Mouse (Mus musculus) left cerebral cortex, postnatal 4 days (tissue): Measurements from ENCODE around the gene Vdac1. TPM values are rescaled to one million over a fixed set of nuclear protein-coding genes. Genes with fewer than 3 reads are reported as not detected.
"Not testable (repeated sequence)": the region's sequence is repeated elsewhere in the genome, so short reads cannot be mapped to it uniquely, and the experiment has no call there.

ENCODE experiments used
- DNase-seq: peaks from one replicate; pipeline ENCODE4 v3.0.0-alpha.2; 2022
- intact Hi-C: fragments of 180-260 bp; cut with DNase I; formaldehyde crosslinking; loops from one replicate; pipeline ENCODE4 v1.15.1; 2025
- total RNA-seq, 2 experiments: library from RNA; stranded (reverse); gene quantifications; 2 replicates each; pipeline ENCODE4 v1.2.3; 2021

The Vdac1 gene
- total RNA-seq, 2 experiments from 2014 or later = 438 to 456 TPM

DNA sequence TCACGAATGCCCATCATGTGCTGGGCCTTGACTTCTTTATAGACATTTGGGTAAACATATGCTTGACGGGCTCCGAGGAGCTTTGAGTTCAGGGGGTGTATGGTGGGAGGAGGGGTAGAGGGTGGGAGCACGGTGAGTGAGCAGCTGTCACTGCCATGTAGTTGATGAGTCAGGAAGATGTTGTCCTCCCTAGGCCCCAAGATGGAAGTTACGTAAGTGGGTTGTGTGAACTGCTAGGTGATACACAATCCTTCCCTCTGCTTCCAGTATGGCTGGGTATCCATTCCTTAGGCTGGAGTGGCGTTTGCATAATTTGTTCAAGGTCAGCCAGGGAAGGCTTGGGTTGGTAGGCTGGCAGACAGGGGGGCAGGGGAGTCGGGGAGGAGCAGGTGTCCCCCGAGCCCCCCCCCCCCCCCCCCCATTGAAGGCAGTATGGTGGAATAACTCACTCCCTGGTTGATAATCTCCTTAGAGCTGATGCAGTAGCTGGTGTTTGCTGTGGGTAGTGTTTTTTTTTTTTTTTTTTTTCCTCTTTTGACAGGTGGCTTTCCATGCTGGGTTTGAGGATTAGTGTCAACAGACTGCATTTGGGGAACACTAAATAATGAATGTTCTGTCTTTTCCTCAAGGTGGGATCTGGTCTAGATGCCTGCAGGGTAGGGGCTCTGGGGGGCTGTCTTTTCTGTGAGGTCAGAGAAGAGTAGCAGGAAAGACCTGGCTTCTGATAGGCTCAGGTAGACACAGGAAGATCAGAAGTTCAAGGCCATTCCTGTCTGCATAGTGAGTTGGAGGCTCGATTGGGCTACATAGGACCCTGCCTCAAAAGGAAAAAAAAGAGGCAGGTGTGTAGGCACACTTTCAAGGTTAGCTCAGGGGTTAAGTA is 8.8 kb downstream of the Vdac1 start:
- intact Hi-C loops = no loop called here
- no peak for DNase-seq

DNA sequence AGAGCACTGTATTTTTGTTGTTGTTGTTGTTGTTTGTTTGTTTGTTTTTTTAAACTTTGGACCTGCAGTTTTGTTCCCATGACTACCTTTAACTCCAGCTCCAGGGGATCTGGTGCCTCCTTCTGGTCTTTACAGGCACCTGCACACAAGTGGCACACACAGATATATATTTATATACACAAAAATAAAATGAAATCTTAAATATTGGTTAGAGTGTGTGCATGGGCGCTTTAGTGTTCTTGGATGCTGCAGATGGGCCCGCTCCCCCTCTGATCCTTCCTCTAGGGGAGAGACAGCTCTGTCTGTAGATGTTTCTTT is 9.4 kb downstream of the Vdac1 start:
- intact Hi-C loops = no loop called here

DNA sequence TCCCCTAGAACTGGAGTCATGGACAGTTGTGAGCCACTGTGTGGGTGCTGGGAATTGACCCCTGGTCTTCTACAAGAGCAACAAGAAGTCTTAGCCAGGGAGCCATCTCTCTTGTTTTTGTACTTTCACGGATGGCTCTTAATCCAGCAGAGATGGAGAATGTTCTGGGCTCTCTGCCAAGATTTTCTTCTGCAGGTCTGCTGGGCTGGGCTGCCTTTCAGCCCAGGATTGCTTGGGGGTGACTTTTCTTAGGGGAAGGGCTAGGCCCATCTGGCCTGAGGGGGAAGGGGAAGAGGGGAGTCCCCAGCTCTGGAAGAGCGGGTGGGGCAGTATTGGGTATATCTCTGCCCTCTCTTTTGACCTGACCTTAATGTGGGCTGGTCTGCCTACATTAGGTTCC is 9.9 kb downstream of the Vdac1 start:
- intact Hi-C loops = no loop called here
- DNase-seq = peak; percentile 54

More for the DNA sequence above, 9.4 kb downstream of the Vdac1 start:
- no peak for DNase-seq

DNA sequence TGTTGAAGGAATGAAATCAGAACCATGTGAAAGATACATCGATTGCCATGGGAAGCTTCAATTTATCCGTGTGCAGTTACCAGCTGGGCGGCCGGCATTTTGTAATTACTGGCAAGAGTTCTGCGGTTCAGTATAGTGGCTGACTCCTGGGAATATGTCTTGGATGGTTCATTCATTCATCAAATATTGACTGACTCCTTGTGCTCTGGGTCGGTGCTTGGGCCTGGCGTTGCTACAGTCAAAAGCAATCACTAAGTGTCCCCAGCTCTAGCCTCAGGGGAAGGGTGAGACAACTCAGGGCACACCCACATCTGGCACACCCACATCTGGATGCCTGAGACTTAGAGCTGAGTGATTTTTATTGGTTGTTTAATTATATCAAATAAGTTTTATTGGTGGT is 13.2 kb downstream of the Vdac1 start:
- no peak for DNase-seq
- intact Hi-C loops = no loop called here

DNA sequence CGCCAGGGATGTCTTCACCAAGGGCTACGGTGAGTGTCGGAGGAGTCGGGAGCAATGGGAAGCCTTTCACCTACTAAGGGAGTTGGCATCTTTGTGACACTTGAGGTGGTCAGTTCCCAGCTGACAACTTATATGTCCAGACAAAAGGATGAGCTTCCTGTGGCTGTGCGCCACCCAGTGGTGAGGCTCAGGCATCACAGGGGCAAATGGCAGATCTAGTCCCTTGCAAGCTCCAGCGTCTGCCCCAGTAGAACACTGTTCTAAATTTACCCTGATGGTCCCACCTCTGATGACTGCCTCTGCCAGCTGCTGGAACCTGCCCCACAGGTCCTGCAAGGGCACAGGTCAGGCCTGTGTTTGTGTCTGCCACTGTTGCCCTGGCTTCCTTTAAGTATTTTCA is 13.7 kb downstream of the Vdac1 start:
- intact Hi-C loops = no loop called here

DNA sequence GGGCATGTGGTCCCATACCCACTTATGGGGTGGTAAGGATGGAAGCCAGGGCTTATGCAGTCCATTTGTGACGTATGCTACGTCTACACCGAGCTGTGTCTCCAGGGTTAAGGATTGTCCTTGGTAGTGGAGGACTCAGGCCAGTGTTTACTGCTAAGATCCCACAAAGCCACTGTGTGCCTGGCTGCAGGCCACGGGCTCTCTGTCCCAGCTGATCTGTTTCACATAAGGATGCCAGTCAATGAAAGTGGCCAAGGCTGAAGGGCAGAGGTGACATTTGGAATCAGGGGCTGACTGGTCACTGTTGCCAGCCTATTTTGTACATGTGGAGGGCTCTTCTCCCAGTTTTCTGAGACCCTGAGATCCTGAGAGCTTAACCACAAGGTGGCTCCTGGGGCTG is 16.9 kb downstream of the Vdac1 start:
- intact Hi-C loops = no loop called here
- no peak for DNase-seq

More for the DNA sequence above, 13.7 kb downstream of the Vdac1 start:
- DNase-seq = peak; percentile 59

DNA sequence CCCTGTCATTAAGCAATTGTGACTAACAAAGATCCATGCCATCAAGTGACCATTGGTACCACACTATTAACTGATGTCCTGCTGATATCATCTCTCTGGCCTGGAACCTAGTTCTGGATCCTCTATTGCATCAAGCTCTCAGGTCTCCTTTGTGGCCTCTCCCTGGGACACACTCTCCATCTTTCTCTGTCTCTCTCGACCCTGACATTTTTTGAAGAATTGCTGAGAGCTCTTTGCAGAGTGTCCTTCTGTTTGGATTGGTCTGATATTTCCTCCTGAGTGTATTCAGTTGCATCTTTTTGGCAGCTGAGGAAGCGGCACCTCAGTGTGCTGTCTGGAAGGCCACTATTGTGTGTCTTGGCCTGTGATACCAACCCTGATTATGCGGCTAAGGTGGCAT is 18.6 kb downstream of the Vdac1 start:
- no peak for DNase-seq
- intact Hi-C loops = no loop called here

DNA sequence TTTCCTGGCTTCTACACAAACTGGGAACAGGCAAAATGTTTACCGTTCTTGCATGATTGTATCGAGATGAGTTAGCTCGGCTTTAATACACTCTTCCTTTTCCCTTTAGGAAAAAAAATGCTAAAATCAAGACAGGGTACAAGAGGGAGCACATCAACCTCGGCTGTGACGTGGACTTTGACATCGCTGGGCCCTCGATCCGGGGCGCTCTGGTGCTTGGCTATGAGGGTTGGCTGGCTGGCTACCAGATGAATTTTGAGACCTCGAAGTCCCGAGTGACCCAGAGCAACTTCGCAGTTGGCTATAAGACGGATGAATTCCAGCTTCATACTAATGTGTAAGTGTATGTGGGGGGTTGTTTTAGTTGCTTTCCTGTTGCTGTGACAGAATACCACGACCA is 23.1 kb downstream of the Vdac1 start:
- DNase-seq = no peak
- intact Hi-C loops = no loop called here

DNA sequence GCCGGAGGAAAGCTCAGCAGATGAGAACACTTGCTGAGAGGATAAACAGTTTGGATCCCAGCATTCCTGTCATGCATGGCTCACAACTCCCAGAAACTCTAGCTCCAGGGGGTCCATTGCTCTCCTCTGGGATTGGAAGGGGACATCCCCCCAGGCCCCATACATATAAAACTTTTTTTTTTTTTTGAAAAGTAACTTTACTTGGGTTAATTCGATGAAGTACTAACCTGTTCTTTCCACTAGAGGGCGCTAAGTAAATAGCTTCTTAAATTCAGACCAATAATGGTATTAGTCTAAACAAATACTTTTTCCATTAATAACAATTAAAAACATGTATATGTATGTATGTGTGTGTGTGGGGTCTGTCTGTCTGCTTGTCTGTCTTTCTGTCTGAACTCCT is 24.0 kb downstream of the Vdac1 start:
- intact Hi-C loops = no loop called here
- no peak for DNase-seq

DNA sequence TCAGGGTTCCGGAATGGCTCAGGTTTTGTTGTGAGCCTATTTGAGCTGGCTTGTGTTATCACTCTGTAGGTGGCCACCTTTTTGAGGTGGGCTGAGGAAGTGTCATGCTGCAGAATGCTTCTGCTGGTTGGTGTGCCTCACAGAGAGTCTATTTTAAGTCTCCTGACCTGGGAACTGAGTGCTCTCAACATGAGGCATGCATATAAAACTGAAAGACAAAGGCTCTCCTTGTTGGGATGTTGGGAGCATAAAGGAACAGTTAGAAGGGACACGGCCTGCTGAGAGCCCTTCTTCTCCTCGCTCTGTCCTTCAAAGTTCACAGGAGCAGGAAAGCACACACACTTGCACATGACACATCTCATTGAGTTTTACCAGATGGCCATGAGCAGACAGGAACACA is 26.2 kb downstream of the Vdac1 start:
- DNase-seq = no peak
- intact Hi-C loops = no loop called here

DNA sequence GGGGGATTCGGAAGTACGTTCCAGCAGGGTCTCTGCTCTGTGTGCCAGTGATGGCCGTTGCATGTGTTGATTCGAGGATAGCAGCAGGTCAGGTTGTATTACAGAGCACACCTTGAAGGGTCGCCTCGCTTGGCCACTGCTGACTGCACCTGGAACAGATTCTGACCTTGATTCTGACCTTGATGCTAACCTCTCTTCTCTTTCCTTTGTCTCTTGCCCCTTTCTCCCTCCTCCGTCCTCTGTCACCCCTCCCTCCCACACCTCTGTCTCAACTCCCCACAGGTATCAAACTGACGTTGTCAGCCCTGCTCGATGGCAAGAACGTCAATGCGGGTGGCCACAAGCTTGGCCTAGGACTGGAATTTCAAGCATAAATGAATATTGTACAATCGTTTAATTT is 27.5 kb downstream of the Vdac1 start:
- intact Hi-C loops = no loop called here
- DNase-seq = no peak

DNA sequence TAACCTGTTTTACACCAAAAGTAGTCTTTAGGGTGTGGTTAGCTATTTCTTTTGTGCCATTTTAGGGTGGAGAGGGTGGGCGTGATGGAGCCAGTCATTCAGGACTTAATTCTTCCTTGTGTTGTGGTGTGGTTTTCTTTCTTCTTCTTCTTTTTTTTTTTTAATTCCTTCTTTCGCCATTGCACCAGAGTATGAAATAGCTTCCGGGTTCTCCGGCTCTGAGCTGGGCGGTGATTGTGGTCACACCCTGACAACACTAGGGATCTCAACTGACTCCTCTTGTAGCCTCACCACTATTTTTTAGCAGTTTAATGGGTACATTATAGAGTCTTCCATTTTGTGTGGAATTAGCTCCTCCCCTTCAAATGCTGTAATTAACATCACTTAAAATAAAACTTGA is 28.3 kb downstream of the Vdac1 start:
- intact Hi-C loops, DNase-seq: not testable (repeated sequence)

DNA sequence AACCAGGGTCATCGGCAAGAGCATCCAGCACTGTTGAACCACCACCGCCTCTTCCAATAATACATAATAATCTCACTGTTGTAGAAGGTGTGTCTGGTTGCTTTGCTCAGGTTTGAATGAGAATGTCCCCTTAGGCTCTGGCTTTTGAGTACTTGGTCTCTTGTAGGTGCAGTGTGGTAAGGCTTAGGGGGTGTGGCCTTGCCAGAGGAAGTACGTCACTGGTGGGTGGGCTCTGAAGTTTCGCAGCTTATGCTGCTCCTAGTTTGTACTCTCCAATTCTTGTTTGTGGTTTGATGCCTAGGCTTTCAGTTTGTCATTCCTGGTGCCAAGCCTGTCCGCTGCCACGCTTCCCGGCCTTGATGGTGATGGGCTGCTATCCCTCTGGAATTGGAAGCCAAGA is 29.3 kb downstream of the Vdac1 start:
- DNase-seq = no peak
- intact Hi-C loops = no loop called here

DNA sequence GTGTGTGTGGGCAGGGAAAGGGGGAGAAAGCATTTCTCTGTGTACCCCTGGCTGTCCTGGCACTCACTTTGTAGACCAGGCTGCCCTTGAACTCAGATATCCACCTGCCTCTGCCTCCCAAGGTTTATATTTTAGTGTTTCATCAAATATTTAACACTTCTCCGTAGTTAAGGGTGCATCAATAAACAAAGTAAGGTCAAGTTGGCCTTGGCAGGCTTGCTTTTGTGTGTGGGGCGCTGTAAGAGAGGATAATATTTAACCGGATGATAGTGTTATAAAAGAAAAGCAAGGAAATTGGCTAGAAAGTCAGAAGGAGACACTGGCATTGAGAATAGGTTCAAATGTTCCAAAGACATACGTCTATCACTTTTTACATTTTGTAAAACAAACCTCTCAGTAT is 33.8 kb downstream of the Vdac1 start:
- no peak for DNase-seq
- intact Hi-C loops = no loop called here

DNA sequence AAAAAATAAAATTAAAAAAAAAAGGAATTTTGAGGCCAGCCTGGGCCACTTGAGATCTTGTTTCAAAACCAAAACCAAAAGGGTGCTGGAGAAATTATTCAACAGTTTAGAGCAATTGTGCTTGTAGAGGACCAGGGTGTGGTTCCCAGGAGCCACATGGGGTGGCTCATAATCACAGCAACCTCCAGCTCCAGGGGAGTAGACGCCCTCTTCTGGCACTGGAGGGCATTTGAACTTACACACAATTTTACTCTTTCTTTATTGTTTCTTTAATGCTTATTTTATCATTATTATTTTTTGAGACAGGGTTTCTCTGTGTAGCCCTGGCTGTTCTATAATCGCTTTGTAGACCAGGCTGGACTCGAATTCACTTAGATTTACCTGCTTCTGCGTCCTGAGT is 34.7 kb downstream of the Vdac1 start:
- DNase-seq = no peak
- intact Hi-C loops = no loop called here

DNA sequence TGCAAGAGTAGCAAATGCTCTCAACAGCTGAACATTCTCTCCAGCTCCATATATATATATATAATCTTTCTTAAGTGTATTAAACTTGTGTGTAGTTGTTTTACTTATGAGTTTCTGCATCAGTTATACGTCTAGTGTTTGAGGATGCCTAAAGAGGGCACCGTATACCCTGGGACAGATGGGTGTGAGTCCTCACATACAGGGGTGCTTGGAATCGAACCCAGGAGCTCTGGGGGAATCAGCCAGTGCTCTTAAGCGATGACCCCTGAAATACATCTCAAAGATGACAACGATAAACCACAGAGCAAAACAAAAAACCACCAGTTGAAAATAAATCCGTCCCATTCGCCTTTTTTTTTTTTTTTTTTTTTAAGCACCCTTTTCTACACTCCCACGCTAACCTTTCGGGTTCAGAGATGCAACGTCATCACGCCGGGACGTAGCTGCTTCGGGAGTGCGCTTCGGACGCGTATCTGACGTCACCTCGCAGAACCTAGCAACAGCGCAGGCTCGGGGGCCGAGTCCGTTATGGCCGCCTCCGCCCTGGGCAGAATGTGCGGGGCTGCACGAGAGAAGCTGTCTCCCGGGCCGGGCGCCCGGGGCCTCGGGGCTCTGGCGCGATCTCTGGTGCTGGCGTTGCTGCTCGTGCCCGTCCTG is 35.4 kb downstream of the Vdac1 start, which contains the start of gene 9530068E07Rik:
Gene 9530068E07Rik (plus strand): TSS at position 489 of the 657 bp plus-strand sequence.
- DNase-seq = peak; percentile 93
- intact Hi-C loops = no loop called here

DNA sequence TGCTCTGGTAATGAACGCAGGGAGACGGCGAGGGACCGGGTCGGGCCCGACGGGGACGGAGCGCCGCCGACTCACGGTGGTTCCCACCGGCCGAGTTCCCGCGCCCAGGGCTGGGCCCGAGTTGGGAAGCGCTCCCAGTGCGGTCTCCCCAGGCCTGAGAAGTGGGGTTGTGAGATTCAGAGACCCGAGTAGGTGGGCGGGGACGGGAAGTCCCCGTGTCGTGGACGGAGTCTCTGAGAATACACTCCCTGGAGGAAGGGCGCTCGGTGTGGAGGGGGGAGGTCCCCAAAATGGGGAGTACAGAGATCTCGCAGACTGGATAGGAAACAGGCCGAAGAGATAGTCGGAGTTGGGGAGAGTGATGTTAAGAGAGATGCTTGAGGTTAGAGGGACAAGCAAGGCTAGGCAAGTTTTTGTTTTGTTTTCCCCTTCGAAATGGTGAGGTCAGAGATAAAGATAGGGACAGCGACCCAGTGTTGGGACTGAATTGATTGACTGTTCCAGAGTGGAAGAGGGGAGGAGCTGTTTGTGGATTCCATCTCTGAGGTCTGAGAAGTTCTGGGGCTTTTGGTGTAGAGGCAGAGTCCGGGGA is 36.0 kb downstream of the Vdac1 start:
- DNase-seq = no peak

DNA sequence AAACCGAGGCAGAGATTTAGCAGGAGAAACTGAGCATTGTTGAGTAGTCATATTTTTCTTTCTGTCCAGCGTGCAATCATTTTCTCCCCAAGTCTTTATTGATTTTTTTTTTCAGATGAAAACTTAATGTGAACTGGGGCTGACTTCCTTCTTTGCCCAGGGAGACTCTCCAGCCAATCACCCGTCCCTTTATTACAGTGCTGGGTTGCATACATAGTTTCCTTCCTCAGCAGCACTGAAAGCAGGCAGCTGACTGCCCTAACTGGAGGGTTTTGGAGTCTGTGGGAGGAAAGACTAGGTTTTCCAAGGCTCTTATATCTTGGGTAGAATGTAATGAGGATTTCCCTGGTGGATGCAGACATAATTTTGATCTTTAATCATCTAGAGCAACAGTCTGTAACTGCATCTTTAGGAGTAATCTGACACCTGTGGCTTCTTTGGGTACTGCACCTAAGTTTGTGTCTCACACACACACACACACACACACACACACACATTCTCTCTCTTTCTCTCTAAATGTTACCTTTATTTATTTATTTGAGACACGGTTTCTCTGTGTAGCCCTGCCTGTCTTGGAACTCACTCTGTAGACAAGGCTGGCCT is 36.8 kb downstream of the Vdac1 start:
- intact Hi-C loops = no loop called here
- no peak for DNase-seq

More for the DNA sequence above, 36.0 kb downstream of the Vdac1 start:
- intact Hi-C loops = no loop called here

DNA sequence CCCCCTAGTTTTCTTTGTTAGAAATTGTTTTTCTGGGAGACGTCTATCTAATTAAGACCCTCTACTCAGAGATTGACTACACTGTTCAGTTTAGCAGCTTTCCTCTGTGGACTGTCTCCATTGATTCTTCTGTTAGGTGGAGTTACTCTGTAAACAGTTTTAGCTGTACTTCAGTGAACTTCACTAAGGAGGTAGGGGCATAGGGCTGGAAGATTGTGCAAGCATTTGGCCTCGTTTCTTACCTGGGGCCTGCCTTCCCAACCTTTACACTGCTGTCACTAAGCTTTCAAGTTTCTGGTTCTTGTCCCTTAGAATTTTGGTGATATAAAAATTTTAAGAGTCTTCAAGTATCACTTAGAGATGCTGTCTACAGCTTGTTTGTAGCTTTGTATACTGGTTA is 40.8 kb downstream of the Vdac1 start:
- DNase-seq = no peak
- intact Hi-C loops = no loop called here

DNA sequence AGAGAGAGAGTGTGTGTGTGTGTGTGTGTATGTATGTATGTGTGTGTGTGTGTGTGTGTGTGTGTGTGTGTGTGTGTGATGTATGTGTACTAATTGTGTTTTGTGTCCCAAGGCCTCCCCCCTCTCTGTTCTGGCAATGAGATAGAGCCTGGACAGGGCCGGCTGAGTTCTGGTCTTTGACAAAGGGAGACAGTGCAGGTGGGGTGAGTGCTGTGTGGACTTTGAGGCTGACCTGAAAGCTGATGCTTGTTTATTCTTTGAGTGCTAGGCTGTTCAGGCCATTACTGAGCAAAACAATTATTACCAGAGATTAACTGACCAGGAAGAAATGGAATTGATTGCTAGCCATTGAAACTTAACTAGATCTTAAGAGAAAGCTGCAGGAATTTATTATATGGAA is 41.9 kb downstream of the Vdac1 start:
- no peak for DNase-seq
- intact Hi-C loops = no loop called here

DNA sequence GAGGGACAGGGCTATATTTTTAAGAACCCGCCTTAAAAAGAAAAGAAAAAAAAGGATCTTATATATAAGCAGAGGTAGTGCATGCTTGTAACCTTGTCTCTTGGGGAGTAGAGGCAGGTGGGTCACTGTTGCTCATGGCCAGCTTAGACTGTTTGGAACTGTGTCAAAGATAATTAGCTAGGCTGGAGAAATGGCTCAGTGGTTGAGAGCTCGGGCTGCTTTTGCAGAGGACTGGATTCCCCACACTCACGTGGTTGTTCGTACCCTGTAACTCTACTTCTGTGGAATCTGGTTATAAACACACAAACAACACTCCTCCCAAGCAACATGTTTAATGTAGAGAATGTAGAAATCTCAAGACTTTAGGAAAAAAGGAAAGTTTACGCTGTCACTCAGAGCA is 43.5 kb downstream of the Vdac1 start:
- intact Hi-C loops = no loop called here
- DNase-seq = no peak
